Mouse (Mus musculus): ENCODE measurements at regions not wholly inside any gene's neighbourhood (a gene's known extent, or its start where the extent isn't known, plus 50 kb on each side); places are given as distances from the start of the nearest gene placed in this dataset.

- DNase-seq: no peak
Measured at GRCm38 (mm10) chr17:88116321-88116720, 51.2 kb upstream of the Fbxo11 start.

- DNase-seq: no peak
Measured at GRCm38 (mm10) chr17:88118714-88119113, 53.6 kb upstream of the Fbxo11 start.

DNA sequence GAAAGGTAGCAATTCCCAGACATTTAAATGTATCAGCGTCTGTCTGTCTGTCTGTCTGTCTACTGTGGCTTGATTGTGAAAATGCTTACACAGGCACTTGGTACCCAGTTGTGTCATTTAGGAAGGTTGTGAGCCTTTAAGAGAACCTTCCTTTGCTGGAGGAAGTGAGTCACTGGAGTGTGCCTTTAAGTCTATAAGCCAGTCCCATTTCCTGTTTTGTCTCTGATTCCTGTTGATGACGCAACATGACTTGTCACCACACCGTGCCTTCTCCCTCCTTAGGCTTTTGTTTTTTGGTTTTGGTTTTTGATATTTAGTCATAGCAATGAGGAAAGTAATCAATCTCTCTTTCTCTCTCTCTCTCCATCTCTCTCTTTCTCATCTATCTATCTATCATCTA lies 58.6 kb upstream of the Fbxo11 start:
- DNase-seq: no peak

GRCm38 (mm10) chr17:88127126-88127525 lies 62.0 kb upstream of the Fbxo11 start:
- DNase-seq: no peak

- DNase-seq: no peak
Measured at GRCm38 (mm10) chr17:88131297-88131696, 66.2 kb upstream of the Fbxo11 start.

DNA sequence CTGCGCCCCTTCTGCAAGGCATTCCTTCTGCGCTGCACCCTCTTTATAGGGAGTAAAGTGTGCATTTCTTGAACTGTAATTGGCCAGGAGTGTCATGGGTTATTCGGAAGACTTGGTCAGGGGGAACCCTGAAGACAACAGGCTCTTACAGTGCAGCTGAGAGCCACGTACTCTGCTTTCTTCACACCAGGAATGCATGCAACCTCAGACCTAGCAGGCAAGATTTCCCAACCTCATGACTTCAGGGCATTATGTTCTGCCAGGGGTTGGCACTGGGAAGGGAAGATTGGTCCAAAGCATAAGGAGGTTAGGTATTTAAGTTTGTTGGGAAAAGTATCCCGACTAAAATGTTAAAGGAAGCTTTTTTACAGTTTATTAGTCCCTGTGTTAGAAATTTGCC lies 66.9 kb upstream of the Fbxo11 start:
- DNase-seq: no peak

GRCm38 (mm10) chr17:88132601-88133346 lies 67.7 kb upstream of the Fbxo11 start:
- peak; percentile 24 to 33 for DNase-seq

DNA sequence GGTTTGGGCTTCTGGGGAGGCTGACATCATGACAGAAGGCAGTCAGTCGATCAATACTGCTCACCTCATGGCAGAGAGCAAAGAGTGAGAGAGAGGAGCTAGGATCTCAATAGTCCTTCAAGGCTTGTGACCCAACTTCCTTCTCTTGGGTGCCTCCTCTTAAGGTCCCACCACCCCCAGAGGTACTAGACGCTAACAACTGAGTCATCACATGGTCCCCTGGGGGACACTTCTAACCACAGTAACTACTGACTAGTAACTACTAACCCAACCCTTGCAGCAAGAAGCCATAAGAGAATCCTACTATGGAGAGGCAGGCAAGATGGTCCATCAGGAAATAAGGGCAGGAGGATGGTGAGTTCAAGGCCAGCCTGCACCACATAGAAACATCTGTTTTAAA lies 69.5 kb upstream of the Fbxo11 start:
- no peak for DNase-seq

GRCm38 (mm10) chr17:88141538-88141937 lies 76.4 kb upstream of the Fbxo11 start:
- peak in 1 of 2 experiments; percentile 36 for DNase-seq

DNA sequence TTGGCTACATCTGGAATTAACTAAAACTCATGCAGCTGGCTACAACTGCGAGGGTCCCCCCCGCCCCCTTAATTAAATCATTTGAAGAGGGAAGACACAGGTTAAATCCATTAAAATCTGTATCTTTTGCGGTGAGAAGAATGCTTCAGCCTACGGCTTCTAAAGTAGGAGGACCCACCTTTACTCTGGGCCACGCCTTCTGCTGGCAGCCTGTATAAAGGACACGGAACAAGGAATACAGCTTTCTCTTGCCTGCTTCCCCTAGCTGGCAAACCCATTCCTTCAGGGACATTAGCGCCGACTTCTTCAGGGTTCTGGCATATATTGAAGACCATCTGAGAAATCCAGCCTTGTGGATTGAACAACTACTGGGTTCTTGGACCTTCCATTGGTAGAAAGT lies 76.9 kb upstream of the Fbxo11 start:
- DNase-seq: no peak

- DNase-seq: no peak
Measured at GRCm38 (mm10) chr17:88142809-88143208, 77.7 kb upstream of the Fbxo11 start.

DNA sequence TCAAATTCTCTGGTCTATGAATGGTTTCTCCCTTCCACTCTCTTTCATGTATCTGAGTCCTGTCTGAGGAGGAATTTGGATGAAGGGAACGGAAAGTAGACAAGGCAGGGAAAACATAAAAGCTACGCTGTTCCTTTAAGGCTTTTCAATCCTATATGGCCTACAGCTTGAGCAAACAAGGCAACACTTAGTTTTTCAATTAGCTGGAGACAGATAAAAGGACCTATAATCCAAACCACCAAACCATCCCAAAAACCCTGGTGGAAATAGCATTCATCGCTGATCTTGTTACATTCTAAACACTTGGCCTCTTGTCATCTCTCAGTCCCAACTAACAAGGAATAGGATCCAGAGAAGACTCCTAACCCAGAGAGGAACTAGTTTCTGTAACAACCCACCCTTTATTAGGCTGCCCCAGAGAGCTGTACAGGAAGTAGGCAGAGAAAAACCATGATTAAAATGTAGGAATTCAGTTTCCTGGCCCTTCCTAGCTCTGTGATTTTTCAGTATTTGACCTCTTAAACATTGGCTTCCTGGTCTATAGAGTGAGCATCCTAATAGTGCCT lies 78.4 kb upstream of the Fbxo11 start:
- no peak for DNase-seq

- DNase-seq: no peak
Measured at GRCm38 (mm10) chr17:88158550-88158949, 93.5 kb upstream of the Fbxo11 start.

DNA sequence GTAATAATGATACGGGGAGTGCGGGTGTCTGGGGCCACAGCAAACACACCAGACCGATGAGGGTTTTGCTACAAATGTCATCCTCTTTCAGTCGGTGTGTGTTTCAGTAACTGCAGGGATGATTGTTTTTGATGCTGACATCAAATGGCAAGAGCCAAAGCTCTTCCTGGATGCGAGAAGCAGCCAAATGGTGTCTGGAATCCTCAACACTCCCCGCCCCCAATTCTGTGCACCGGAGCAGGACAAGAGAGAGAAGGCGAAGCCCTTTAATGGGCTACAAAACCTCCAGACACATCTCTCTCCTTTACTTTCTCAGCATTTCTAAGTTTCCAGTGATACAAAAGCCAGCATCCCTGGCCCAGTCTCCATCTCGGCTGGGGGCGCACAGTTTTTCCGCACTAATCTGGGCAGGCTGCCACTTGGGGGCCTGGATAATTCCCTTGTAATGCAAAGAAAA lies 94.1 kb upstream of the Fbxo11 start:
- no peak for DNase-seq

DNA sequence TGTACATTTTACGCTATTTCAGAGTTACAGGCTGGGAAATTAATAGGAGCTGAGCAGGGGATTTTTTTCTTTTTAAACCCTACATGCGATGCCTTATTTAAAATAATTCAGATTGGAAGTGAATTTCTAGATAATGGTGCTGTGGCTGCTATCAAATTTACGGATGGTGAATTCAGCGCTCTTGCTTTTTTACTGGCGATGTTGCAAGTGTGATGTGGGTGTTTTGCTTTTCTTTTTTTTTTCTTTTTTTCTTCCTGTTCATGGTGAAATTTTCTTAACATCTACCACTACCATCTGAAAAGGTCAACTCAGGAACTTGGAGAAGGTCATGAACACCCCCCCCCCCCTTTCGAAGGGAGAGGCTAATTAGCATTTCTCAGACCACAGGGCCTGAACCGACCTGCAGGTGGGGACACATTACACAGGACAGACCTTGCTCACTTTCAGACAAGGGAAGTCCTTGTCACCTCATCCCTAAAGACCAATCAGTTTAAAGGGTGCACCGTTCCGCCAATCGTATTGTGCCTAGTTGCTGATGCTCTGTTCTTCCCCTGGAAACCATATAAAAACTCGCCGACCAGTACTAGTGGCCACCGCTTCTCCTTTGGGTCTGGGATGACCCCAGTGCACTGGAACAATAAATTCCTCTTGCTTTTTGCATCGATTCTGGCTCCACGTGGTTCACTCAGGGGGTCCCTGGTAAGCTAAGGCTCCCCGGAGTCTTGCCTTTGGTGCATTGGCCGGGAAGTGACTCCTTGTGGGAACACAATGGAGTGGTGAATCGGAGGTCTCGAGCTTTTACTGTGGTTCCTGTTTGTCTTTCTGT lies 95.0 kb upstream of the Fbxo11 start:
- no peak for DNase-seq

DNA sequence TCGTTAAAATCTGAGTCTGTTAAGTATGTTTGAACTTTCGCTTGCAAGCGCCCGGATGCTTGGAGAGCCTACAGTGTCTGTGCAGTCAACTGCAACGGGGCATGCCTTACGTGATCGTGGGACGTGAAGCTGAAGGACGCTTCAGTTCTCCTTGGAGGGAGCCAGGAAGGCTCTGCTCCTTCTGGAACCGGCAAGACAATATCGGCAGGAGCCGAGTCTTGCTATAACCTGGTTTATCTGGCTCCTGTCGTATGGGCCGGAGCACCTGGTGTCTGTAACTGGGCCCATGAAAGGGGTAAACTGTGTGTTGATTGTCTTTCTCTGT lies 95.5 kb upstream of the Fbxo11 start:
- no peak for DNase-seq

DNA sequence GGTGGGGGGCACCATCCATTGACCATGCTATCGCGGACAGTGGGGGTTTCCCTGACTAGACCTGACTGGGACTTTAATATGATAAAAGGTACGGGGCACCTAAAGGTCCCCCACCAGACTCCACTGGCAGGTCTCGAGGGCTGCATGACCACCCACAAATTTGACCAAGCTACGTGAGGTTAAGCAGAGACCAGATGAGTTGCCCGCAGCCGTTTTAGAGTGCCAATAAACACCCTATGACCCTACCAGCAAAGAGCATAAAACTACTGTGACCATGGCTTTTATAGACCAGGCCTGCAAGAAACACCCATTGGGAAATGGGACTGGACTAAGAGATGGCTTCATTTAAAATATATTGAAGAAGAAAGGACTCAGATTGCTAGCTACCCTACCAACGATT lies 96.7 kb upstream of the Fbxo11 start:
- DNase-seq: no peak

DNA sequence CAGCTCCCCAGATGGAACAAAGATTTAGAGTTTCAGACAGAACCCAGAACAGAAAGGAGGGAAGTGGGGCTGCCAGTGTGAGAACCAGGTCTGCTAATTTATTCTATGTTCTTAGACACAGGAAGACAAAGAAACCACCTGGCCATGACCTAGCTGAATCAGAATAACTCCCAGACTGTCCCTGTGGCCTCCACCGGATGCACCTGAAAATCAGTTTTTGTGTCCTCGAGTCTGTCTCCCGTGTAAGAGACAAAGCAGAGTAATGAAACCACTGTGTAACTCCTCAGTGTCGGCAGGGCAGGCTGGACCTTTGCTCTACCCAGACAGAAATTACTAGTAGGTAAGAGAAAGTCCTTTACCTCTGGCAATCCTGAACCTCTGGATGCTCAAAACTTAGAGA lies 99.7 kb upstream of the Fbxo11 start:
- DNase-seq: no peak

DNA sequence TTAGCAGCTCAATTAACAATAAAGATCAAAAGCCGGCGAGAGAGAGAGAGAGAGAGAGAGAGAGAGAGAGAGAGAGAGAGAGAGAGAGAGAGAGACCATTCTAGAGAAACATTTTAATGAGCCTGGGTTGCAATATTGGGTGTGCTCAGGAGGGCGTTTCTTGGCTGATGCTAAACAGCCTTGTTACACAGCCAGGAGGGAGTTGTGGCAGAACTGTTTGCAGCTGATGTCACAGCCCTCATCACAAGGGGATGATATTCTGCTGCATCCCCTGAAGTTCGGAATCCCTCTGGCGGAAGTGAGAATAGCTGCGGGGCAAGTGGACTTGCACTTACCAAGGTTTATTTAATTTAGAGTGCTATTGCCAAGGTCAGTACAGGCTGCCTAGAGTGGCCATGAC lies 100.7 kb upstream of the Fbxo11 start:
- DNase-seq: no peak

DNA sequence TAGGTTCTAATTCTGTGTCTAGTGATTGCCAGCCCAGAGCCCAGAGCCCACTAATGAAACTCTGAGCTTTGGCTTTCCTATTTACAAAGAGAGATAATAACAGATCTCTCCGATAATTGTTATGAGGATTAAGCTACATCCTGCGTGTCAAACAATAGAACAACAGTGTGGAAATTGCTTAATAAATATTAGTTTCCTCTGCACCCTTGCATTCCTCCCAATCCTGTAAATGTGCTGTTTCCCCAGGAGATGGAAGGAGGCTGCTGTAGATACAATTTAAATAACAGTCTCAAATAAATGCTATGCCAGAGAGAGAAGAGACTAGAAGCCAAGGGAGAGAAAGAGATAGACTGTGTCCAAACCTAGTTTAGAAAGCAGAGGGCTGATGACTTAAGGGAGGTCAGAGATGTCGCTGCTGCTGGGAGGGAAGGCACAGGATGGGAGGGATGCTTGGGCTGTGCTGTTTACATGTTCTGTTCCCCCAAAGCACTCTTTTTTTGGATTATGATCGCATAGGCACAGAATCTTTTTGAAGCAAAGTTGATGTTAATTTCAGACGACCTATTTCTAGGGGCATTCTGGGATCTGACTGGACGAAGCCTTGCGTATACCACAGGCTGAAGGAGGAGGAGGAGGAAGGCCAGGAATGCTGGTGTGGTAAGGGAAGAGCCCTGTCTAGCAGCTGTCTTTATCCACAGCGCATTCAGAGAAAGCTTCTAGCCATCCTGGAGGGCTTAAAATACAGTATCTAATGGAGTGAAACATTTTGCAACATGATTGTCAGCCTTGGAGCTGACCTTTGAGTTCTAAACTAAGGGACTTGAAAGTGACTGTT lies 103.4 kb upstream of the Fbxo11 start:
- peak; percentile 36 to 55 for DNase-seq

- DNase-seq: peak in 1 of 2 experiments; percentile 43
Measured at GRCm38 (mm10) chr17:88171606-88172005, 106.5 kb upstream of the Fbxo11 start.

DNA sequence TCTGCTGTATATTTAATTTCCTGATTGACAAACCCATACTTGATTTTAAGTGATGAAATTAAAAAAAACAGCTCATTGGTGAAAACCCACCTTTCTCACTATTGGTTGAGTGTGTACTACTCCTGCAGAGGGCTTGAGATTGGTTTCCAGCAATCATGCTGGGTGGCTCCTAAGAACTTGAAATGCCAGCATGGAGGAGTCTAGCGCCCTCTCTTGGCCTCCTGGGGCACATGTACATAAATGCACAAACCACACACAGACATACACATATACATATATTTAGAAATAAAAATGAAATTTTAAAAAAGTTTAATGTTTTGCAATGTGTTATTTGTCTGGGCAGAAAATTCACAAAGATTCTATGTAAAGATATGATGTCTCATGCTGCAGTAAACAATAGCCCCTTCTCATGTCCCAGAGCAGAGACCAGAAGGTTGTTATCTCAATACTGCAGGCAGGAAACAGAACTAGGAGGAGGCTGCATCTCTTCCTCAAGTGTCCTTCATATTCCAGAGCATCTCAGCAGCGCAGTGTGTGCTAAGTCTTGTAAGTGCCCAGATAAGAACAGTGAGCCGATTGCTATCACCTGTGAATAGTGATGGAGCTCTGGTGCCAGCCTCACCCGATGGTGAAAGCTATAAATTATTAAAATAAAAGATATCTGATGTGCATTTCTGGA lies 108.4 kb upstream of the Fbxo11 start:
- no peak for DNase-seq
